Mouse (Mus musculus) leukemia stem cell, adult 10-12 weeks (primary cell): ENCODE measurements around the gene Rab39b. TPM values are rescaled to one million over a fixed set of nuclear protein-coding genes. Genes with fewer than 3 reads are reported as not detected.

ENCODE experiments used
- polyA plus RNA-seq: library from polyadenylated mRNA; stranded (reverse); fragments of >175 nt; gene quantifications from 2 replicates; pipeline ENCODE4 v1.2.3, GENCODE M21; 2012; ENCODE audit warnings: low replicate concordance

Rab39b gene
- 0.07 TPM in 1 of 2 replicates, not detected in the other for polyA plus RNA-seq

DNA sequence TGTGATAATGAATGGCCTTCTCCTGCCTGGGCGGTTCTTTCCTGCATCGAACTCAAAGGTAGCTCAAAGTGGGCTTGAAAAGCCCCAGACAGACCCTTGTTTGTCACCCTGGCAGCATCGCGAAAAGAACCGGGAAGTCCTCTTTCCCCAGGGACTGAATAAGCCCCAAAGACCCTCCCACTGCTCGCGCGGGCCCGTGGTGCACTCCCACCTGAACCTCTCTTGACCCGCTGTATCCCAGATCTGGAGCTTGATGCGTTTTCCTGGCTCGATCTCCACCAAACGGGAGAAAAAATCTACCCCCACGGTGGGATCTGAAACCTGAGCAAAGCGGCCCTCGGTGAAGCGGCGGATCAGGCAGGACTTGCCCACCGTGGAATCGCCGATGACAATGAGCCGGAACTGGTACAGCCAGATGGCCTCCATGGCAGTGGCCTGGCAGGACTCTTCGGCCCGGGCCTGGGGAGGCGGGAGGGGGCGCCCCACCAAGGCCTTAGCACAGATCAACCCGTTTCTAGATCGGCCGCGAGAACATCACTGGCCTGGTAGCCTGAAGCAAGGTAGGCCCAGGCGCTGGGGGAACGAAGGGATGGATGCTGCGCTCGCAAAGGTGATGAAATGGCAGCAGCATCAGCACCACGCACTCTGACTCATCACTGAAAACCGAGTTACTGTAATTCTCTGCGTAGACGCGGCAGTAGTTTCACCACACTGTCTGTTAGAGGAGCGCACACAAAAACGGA lies at the start of gene Rab39b:
TSS of gene Rab39b (minus strand) at position 650 of the 743 bp plus-strand sequence.

Other genes starting within 250 kb of the Rab39b start
- 0.17 and 3.4 TPM in 2 replicates for gene Fundc2, start 195.8 kb downstream of the Rab39b start, polyA plus RNA-seq
- gene F8, start 195.6 kb downstream of the Rab39b start, polyA plus RNA-seq, result 0.05 TPM in 1 of 2 replicates, not detected in the other
- 3.5 and 6.8 TPM in 2 replicates for gene Cmc4, start 161.6 kb downstream of the Rab39b start, polyA plus RNA-seq
- gene Mtcp1, start 161.6 kb downstream of the Rab39b start, polyA plus RNA-seq, result 0.75 TPM in 1 of 2 replicates, not detected in the other
- 0.08 and 5.1 TPM in 2 replicates for gene Brcc3, start 161.6 kb downstream of the Rab39b start, polyA plus RNA-seq
- gene Vbp1, start 63.9 kb downstream of the Rab39b start, polyA plus RNA-seq, result 0.90 and 0.96 TPM in 2 replicates